Mouse (Mus musculus) heart, embryonic 10.5 days (tissue): ENCODE data around the gene Dcaf8. TPM values are rescaled to one million over a fixed set of nuclear protein-coding genes. Genes with fewer than 3 reads are reported as not detected.

ENCODE experiments used
- DNase-seq: peaks from one replicate; pipeline ENCODE4 v3.0.0-alpha.2; 2017; ENCODE audit warnings: low spot score
- H3K27ac ChIP-seq: fragments of 300-500 bp; sonication (generic); 2 replicates; pipeline ENCODE4 v1.5.1; 2016; ENCODE audit warnings: mild to moderate bottlenecking
- H3K27me3 ChIP-seq: fragments of 300-500 bp; sonication (generic); 2 replicates; pipeline ENCODE4 v1.6.1; 2016; ENCODE audit warnings: mild to moderate bottlenecking; ENCODE audit not compliant: poor library complexity, insufficient read depth, severe bottlenecking
- H3K36me3 ChIP-seq: fragments of 300-500 bp; sonication (generic); 2 replicates; pipeline ENCODE4 v1.6.1; 2016; ENCODE audit warnings: mild to moderate bottlenecking, moderate library complexity
- H3K4me1 ChIP-seq: fragments of 300-500 bp; sonication (generic); 2 replicates; pipeline ENCODE4 v1.6.1; 2016; ENCODE audit warnings: mild to moderate bottlenecking
- H3K4me3 ChIP-seq: fragments of 300-500 bp; sonication (generic); 2 replicates; pipeline ENCODE4 v1.5.1; 2016; ENCODE audit warnings: mild to moderate bottlenecking, moderate library complexity
- H3K9me3 ChIP-seq: fragments of 300-500 bp; sonication (generic); 2 replicates; pipeline ENCODE4 v1.6.1; 2016; ENCODE audit warnings: mild to moderate bottlenecking, moderate library complexity
- WGBS: fragments of 180-500 bp; shearing (Covaris S2); methylation state at CpG from one replicate; pipeline ENCODE4 v1.1.7; 2016; 5-methylcytosine and 5-hydroxymethylcytosine counted together
- polyA plus RNA-seq: library from polyadenylated mRNA; unstranded; fragments of >200 nt; fragmentation: Nextera tagmentation; extraction: Ambion mirVana; gene quantifications from 2 replicates; pipeline ENCODE4 v1.2.1, GENCODE M21; 2016

Dcaf8 gene
- polyA plus RNA-seq, 1 experiment from 2014 or later, result 110 TPM

- H3K27ac ChIP-seq, result no peak overlapping the region
- peaks cover 79% of the 10 kb centered on the region for H3K36me3 ChIP-seq
- H3K27me3 ChIP-seq, result no peaks in the 10 kb centered on the region
- H3K4me1 ChIP-seq, result no peaks in the 10 kb centered on the region
- no peak overlapping the region for H3K4me3 ChIP-seq
- H3K9me3 ChIP-seq, result no peaks in the 10 kb centered on the region
- no peak for DNase-seq
Measured at GRCm38 (mm10) chr1:172183915-172184314, 36.0 kb downstream of the Dcaf8 start.

GRCm38 (mm10) chr1:172186401-172187289 lies 38.8 kb downstream of the Dcaf8 start:
- no peak for DNase-seq
- no peak overlapping the region for H3K27ac ChIP-seq
- H3K27me3 ChIP-seq, result no peaks in the 10 kb centered on the region
- peaks cover 82% of the 10 kb centered on the region for H3K36me3 ChIP-seq
- H3K9me3 ChIP-seq, result no peaks in the 10 kb centered on the region
- 93% methylated on average over 10 of the region's 10 CpGs for WGBS
- no peak overlapping the region for H3K4me3 ChIP-seq
- no peaks in the 10 kb centered on the region for H3K4me1 ChIP-seq

GRCm38 (mm10) chr1:172188891-172189290 lies 41.0 kb downstream of the Dcaf8 start:
- peaks cover 84% of the 10 kb centered on the region for H3K36me3 ChIP-seq
- WGBS, result 70% methylated on average over 4 of the region's 4 CpGs
- no peaks in the 10 kb centered on the region for H3K4me1 ChIP-seq
- no peak overlapping the region for H3K27ac ChIP-seq
- no peak for DNase-seq
- H3K27me3 ChIP-seq, result no peaks in the 10 kb centered on the region
- H3K4me3 ChIP-seq, result no peak overlapping the region
- H3K9me3 ChIP-seq, result no peaks in the 10 kb centered on the region

GRCm38 (mm10) chr1:172191578-172191977 lies 43.7 kb downstream of the Dcaf8 start:
- Histone ChIP-seq H3K4me1 (peaks cover 6% of the 10 kb centered on the region; the same call in 1 of the 2 replicates), H3K4me3 (no peak overlapping the region), H3K9me3 (no peaks in the 10 kb centered on the region), H3K27ac (no peak overlapping the region), H3K36me3 (peaks cover 94% of the 10 kb centered on the region), H3K27me3 (no peaks in the 10 kb centered on the region)
- 86% methylated on average over 2 of the region's 2 CpGs for WGBS
- DNase-seq, result no peak

- WGBS, result 85% methylated on average over 3 of the region's 3 CpGs
- Histone ChIP-seq H3K27ac (no peak overlapping the region), H3K4me3 (no peak overlapping the region), H3K9me3 (no peaks in the 10 kb centered on the region), H3K36me3 (peaks cover 94% of the 10 kb centered on the region), H3K4me1 (peaks cover 6% of the 10 kb centered on the region; the same call in 1 of the 2 replicates), H3K27me3 (no peaks in the 10 kb centered on the region)
- no peak for DNase-seq
Measured at GRCm38 (mm10) chr1:172192217-172192616, 44.3 kb downstream of the Dcaf8 start.

GRCm38 (mm10) chr1:172194435-172194834 lies 46.6 kb downstream of the Dcaf8 start:
- Histone ChIP-seq H3K9me3 (no peaks in the 10 kb centered on the region), H3K27me3 (no peaks in the 10 kb centered on the region), H3K4me1 (peaks cover 6% of the 10 kb centered on the region; the same call in 1 of the 2 replicates), H3K27ac (no peak overlapping the region), H3K4me3 (no peak overlapping the region), H3K36me3 (peaks cover 93% of the 10 kb centered on the region)
- no peak for DNase-seq
- WGBS, result 81% methylated on average over 8 of the region's 8 CpGs

- no peak overlapping the region for H3K27ac ChIP-seq
- 85% methylated on average over 3 of the region's 3 CpGs for WGBS
Measured at GRCm38 (mm10) chr1:172197146-172197545, 49.3 kb downstream of the Dcaf8 start.

GRCm38 (mm10) chr1:172197851-172198250 lies 50.0 kb downstream of the Dcaf8 start:
- peaks cover 27% of the 10 kb centered on the region for H3K4me1 ChIP-seq
- H3K36me3 ChIP-seq, result peaks cover 80% of the 10 kb centered on the region
- DNase-seq, result peak; percentile 73
- no peak overlapping the region for H3K27ac ChIP-seq
- H3K9me3 ChIP-seq, result no peaks in the 10 kb centered on the region
- H3K27me3 ChIP-seq, result no peaks in the 10 kb centered on the region
- WGBS, result 72% methylated on average over 5 of the region's 5 CpGs
- no peak overlapping the region for H3K4me3 ChIP-seq

More at GRCm38 (mm10) chr1:172197146-172197545, 49.3 kb downstream of the Dcaf8 start:
- peak; percentile 50 for DNase-seq
- Histone ChIP-seq H3K4me3 (no peak overlapping the region), H3K27me3 (no peaks in the 10 kb centered on the region), H3K4me1 (peaks cover 20% of the 10 kb centered on the region), H3K9me3 (no peaks in the 10 kb centered on the region), H3K36me3 (peaks cover 87% of the 10 kb centered on the region)

- H3K27me3 ChIP-seq, result no peaks in the 10 kb centered on the region
- no peak overlapping the region for H3K27ac ChIP-seq
- no peaks in the 10 kb centered on the region for H3K9me3 ChIP-seq
- H3K36me3 ChIP-seq, result peaks cover 80% of the 10 kb centered on the region
- peak; percentile 61 for DNase-seq
- no peak overlapping the region for H3K4me3 ChIP-seq
- WGBS, result 91% methylated on average over 8 of the region's 8 CpGs
- peaks cover 32% of the 10 kb centered on the region for H3K4me1 ChIP-seq
Measured at GRCm38 (mm10) chr1:172198316-172198715, 50.4 kb downstream of the Dcaf8 start.

- H3K9me3 ChIP-seq, result no peaks in the 10 kb centered on the region
- peaks cover 74% of the 10 kb centered on the region for H3K36me3 ChIP-seq
Measured at GRCm38 (mm10) chr1:172198996-172199395, 51.1 kb downstream of the Dcaf8 start.

GRCm38 (mm10) chr1:172200161-172200560 lies 52.3 kb downstream of the Dcaf8 start:
- H3K4me3 ChIP-seq, result no peak overlapping the region
- no peaks in the 10 kb centered on the region for H3K9me3 ChIP-seq
- no peaks in the 10 kb centered on the region for H3K27me3 ChIP-seq
- H3K36me3 ChIP-seq, result peaks cover 62% of the 10 kb centered on the region
- DNase-seq, result peak; percentile 63
- no peak overlapping the region for H3K27ac ChIP-seq
- 85% methylated on average over 5 of the region's 5 CpGs for WGBS
- H3K4me1 ChIP-seq, result peaks cover 46% of the 10 kb centered on the region

More at GRCm38 (mm10) chr1:172198996-172199395, 51.1 kb downstream of the Dcaf8 start:
- H3K4me3 ChIP-seq, result no peak overlapping the region
- H3K27ac ChIP-seq, result no peak overlapping the region
- H3K27me3 ChIP-seq, result no peaks in the 10 kb centered on the region
- 94% methylated on average over 4 of the region's 4 CpGs for WGBS
- peaks cover 39% of the 10 kb centered on the region for H3K4me1 ChIP-seq
- peak; percentile 55 for DNase-seq

GRCm38 (mm10) chr1:172200871-172201447 lies 53.1 kb downstream of the Dcaf8 start:
- H3K36me3 ChIP-seq, result peaks cover 54% of the 10 kb centered on the region
- H3K4me1 ChIP-seq, result peaks cover 53% of the 10 kb centered on the region
- peak overlapping the region; percentile 56; the same call in 1 of the 2 replicates for H3K27ac ChIP-seq
- no peak overlapping the region for H3K4me3 ChIP-seq
- H3K27me3 ChIP-seq, result no peaks in the 10 kb centered on the region
- DNase-seq, result peak; percentile 74
- H3K9me3 ChIP-seq, result no peaks in the 10 kb centered on the region
- 51% methylated on average over 7 of the region's 7 CpGs for WGBS
